Mouse (Mus musculus) testis, adult 10 weeks (tissue): ENCODE results near the gene Vmn1r31. TPM values are rescaled to one million over a fixed set of nuclear protein-coding genes. Genes with fewer than 3 reads are reported as not detected.

Source experiments
- polyA plus RNA-seq: library from polyadenylated mRNA; stranded (reverse); fragments of 350-450 nt; fragmentation: Illumina TruSeq; extraction: RNeasy Lipid Tissue Mini Kit (QIAGEN cat#74804); gene quantifications from one replicate; pipeline ENCODE4 v1.2.3, GENCODE M21; 2014; ENCODE audit warnings: low read depth, low replicate concordance

Vmn1r31 gene
- 2.3 TPM for polyA plus RNA-seq

DNA sequence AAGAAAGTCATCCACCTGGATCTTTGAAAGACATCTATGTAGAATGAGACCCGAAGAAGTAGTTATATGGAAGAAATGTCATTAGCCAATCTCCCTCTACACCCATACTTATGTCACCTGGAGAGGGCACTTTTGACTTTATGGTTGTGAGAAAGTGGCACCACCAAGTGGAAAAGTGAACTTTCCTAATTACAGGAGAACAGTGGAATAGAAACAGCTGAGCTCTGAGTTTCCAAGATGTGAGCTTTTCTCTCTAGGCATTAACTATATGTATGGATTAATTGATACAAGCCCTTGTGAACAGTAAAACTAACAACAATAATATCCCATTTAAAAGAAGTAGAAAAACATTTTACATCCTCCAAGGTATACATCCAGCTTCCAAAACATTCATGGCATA lies at the start of gene Vmn1r31:
Gene Vmn1r31 (minus strand): TSS at position 101 of the 400 bp plus-strand sequence.

DNA sequence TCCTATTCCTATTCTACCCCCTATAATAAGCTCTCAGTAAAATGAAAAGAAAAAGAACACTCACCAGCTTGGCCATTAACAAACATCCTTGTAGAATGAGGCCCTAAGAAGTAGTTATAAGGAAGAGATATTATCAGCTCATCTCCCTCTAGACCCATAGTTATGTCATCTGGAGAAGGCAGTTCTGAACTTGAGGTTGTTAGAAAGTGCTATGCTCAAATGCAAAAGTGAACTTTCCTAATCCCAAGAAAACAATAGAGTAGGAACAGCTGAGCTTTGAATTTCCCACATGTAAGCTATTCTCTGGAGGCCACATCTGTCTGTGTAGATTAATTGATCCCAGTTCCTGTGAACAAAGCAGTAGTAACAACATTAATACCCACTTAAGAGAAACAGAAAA lies 31.8 kb downstream of the Vmn1r31 start, which contains the start of gene Vmn1r30:
Gene Vmn1r30 (minus strand): TSS at position 101 of the 400 bp plus-strand sequence.

Other genes with a start within 250 kb of the Vmn1r31 start
- gene Vmn1r28, start 213.3 kb downstream of the Vmn1r31 start, polyA plus RNA-seq, result 0.03 TPM
- 0.20 TPM for gene Vmn1r29, start 173.8 kb downstream of the Vmn1r31 start, polyA plus RNA-seq
- gene Vmn1r30, start 31.9 kb downstream of the Vmn1r31 start, polyA plus RNA-seq, result 0.64 TPM
- 87.8 TPM for gene Abcg2, start 109.2 kb upstream of the Vmn1r31 start, polyA plus RNA-seq